Mouse (Mus musculus) bone marrow, adult 2 months (tissue): ENCODE data around the gene Wnk2.

Experiments used
- CTCF ChIP-seq: fragments of 200-500 bp; IDR thresholded peaks from 2 replicates; pipeline ENCODE4 v1.5.1; 2011; ENCODE audit warnings: low read length, control low read depth; ENCODE audit not compliant: control insufficient read depth, insufficient read depth
- POLR2A ChIP-seq: fragments of 200-500 bp; IDR thresholded peaks from 2 replicates; pipeline ENCODE4 v1.6.1; 2011; ENCODE audit warnings: low read depth, mild to moderate bottlenecking, control low read depth, low read length, borderline replicate concordance; ENCODE audit not compliant: control insufficient read depth

GRCm38 (mm10) chr13:49015366-49016306 is 132.2 kb downstream of the Wnk2 start:
- TF ChIP-seq CTCF (no peak), POLR2A (no peak)
